Mouse (Mus musculus) small intestine, adult 2 months (tissue): ENCODE data around the gene Sulf2.

ENCODE experiments used
- CTCF ChIP-seq: fragments of 200-500 bp; IDR thresholded peaks from 2 replicates; pipeline ENCODE4 v1.5.1; 2012; ENCODE audit warnings: low read depth, mild to moderate bottlenecking, control low read depth, inconsistent platforms, low read length, moderate library complexity, mixed read lengths; ENCODE audit not compliant: insufficient replicate concordance, insufficient read length; ENCODE audit errors: extremely low read depth
- POLR2A ChIP-seq: fragments of 200-500 bp; IDR thresholded peaks from 2 replicates; pipeline ENCODE4 v1.6.1; 2012; ENCODE audit warnings: low read depth, mild to moderate bottlenecking, control low read depth, inconsistent platforms, low read length, moderate library complexity

DNA sequence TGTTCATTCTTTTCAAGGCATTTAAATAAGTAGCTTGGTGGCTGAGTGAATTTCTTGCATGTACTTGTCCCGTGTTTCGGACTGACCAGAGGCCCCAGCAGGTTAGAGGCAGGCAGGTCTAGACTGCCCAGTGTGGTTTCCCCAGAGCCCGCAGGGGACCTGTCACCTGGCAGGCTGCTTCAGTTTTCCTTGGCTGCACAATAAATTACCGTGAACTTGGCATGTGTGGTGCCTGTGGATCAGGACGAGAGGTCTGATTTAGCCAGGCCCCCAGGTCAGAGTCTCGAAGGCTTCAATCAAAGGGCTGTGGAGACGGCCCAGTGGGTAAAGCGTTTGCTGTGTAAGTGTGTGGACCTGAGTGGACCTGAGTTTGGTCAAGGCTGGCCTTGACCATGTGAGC, 35.4 kb upstream of the Sulf2 start:
- TF ChIP-seq CTCF (no peak), POLR2A (no peak)
